Mouse (Mus musculus) embryonic fibroblast, embryonic 13.5 days (primary cell): ENCODE measurements around the gene Wfikkn1. TPM values are rescaled to one million over a fixed set of nuclear protein-coding genes. Genes with fewer than 3 reads are reported as not detected.
"Not testable (repeated sequence)": the region's sequence is repeated elsewhere in the genome, so short reads cannot be mapped to it uniquely, and the experiment has no call there.

Source experiments
- H3K27ac ChIP-seq: 2 replicates; pipeline ENCODE4 v1.5.1; 2012; ENCODE audit warnings: low read length, control low read depth, inconsistent platforms; ENCODE audit not compliant: insufficient read depth
- H3K4me1 ChIP-seq: 2 replicates; pipeline ENCODE4 v1.6.1; 2011; ENCODE audit warnings: low read length; ENCODE audit not compliant: control insufficient read depth, insufficient read depth
- H3K4me3 ChIP-seq: 2 replicates; pipeline ENCODE4 v1.5.1; 2011; ENCODE audit warnings: mild to moderate bottlenecking, control low read depth, low read length; ENCODE audit not compliant: insufficient read depth
- CTCF ChIP-seq: IDR thresholded peaks from 2 replicates; pipeline ENCODE4 v1.5.1; 2011; ENCODE audit warnings: mild to moderate bottlenecking, control low read depth, low read length, moderate library complexity, borderline replicate concordance; ENCODE audit not compliant: insufficient read depth
- POLR2A ChIP-seq: IDR thresholded peaks from 2 replicates; pipeline ENCODE4 v1.6.1; 2011; ENCODE audit warnings: low read depth, mild to moderate bottlenecking, control low read depth, low read length, moderate library complexity
- polyA plus RNA-seq: library from polyadenylated mRNA; stranded (reverse); fragments of >200 nt; gene quantifications from 2 replicates; pipeline ENCODE4 v1.2.4, GENCODE M21; 2011; ENCODE audit warnings: low read depth; ENCODE audit not compliant: missing spikeins, insufficient read length

Gene Wfikkn1
- polyA plus RNA-seq, 1 experiment = 0.83 TPM

GRCm38 (mm10) chr17:25872676-25873075 is 8.0 kb downstream of the Wfikkn1 start:
- H3K4me1 ChIP-seq = 0 out of 2 replicates have a peak, but pooled peaks cover 3% of the 10 kb centered on the region
- no peak overlapping the region for H3K4me3 ChIP-seq
- TF ChIP-seq CTCF = no peak
- TF ChIP-seq POLR2A = no peak
- H3K27ac ChIP-seq = no peak overlapping the region

- H3K4me3 ChIP-seq, H3K4me1 ChIP-seq, H3K27ac ChIP-seq: not testable (repeated sequence)
These were observed 9.1 kb downstream of the Wfikkn1 start for GRCm38 (mm10) chr17:25871566-25871965.

- no peak for TF ChIP-seq POLR2A
- TF ChIP-seq CTCF = no peak
- Histone ChIP-seq H3K4me1 (0 out of 2 replicates have a peak, but pooled peaks cover 3% of the 10 kb centered on the region), H3K4me3 (no peak overlapping the region), H3K27ac (no peak overlapping the region)
These were observed 10.7 kb downstream of the Wfikkn1 start for GRCm38 (mm10) chr17:25869954-25870353.

- Histone ChIP-seq H3K4me1 (0 out of 2 replicates have a peak, but pooled peaks cover 3% of the 10 kb centered on the region), H3K4me3 (no peak overlapping the region), H3K27ac (no peak overlapping the region)
- TF ChIP-seq POLR2A (no peak), CTCF (no peak)
These were observed 11.2 kb downstream of the Wfikkn1 start for GRCm38 (mm10) chr17:25869498-25869897.

- TF ChIP-seq POLR2A (peak; percentile 51), CTCF (no peak)
- no peaks in the 10 kb centered on the region for H3K4me1 ChIP-seq
- no peak within 1 kb of the TSS for H3K27ac ChIP-seq
- H3K4me3 ChIP-seq = peak within 1 kb of the TSS; percentile 56
These were observed 12.0 kb downstream of the Wfikkn1 start, which contains the start of gene Mcrip2 for GRCm38 (mm10) chr17:25868601-25869191. Gene Mcrip2 (minus strand): TSS chr17:25868764.

GRCm38 (mm10) chr17:25867836-25868600 is 12.6 kb downstream of the Wfikkn1 start:
- TF ChIP-seq CTCF = no peak
- TF ChIP-seq POLR2A = no peak
- Histone ChIP-seq H3K4me3 (peak overlapping the region; percentile 56), H3K4me1 (no peaks in the 10 kb centered on the region), H3K27ac (no peak overlapping the region)

- H3K27ac ChIP-seq = no peak overlapping the region
- peak overlapping the region; percentile 56 for H3K4me3 ChIP-seq
- no peak for TF ChIP-seq POLR2A
- TF ChIP-seq CTCF = no peak
- no peaks in the 10 kb centered on the region for H3K4me1 ChIP-seq
These were observed 13.2 kb downstream of the Wfikkn1 start for GRCm38 (mm10) chr17:25867509-25867835.

- Histone ChIP-seq H3K4me1 (no peaks in the 10 kb centered on the region), H3K4me3 (no peak overlapping the region), H3K27ac (no peak overlapping the region)
- no peak for TF ChIP-seq POLR2A
- no peak for TF ChIP-seq CTCF
These were observed 14.5 kb downstream of the Wfikkn1 start for GRCm38 (mm10) chr17:25866172-25866571.

- no peak overlapping the region for H3K4me3 ChIP-seq
- H3K27ac ChIP-seq = no peak overlapping the region
- TF ChIP-seq POLR2A = no peak
These were observed 15.4 kb downstream of the Wfikkn1 start for GRCm38 (mm10) chr17:25865288-25865687.

GRCm38 (mm10) chr17:25864311-25864710 is 16.3 kb downstream of the Wfikkn1 start:
- H3K4me1 ChIP-seq = no peaks in the 10 kb centered on the region
- H3K4me3 ChIP-seq = no peak overlapping the region
- no peak overlapping the region for H3K27ac ChIP-seq
- TF ChIP-seq POLR2A (no peak), CTCF (no peak)

More at GRCm38 (mm10) chr17:25865288-25865687, 15.4 kb downstream of the Wfikkn1 start:
- no peaks in the 10 kb centered on the region for H3K4me1 ChIP-seq

- Histone ChIP-seq H3K27ac (no peak overlapping the region), H3K4me1 (no peaks in the 10 kb centered on the region), H3K4me3 (no peak overlapping the region)
- TF ChIP-seq CTCF = no peak
- TF ChIP-seq POLR2A = no peak
These were observed 17.0 kb downstream of the Wfikkn1 start for GRCm38 (mm10) chr17:25863681-25864080.
